Mouse (Mus musculus): Measurements from ENCODE around the gene Nit1. TPM values are rescaled to one million over a fixed set of nuclear protein-coding genes. Genes with fewer than 3 reads are reported as not detected.
A peak's percentile ranks its signal among the peaks of the same experiment; 100 is the strongest.
"Not testable (repeated sequence)": the region's sequence is repeated elsewhere in the genome, so short reads cannot be mapped to it uniquely, and the experiment has no call there.

The Nit1 gene
- polyA plus RNA-seq, 1 experiment from 2014 or later = 42.6 TPM

GRCm38 (mm10) chr1:171321415-171321814 lies 24.0 kb downstream of the Nit1 start:
- H3K36me3 ChIP-seq = no peaks in the 10 kb centered on the region
- H3K9me3 ChIP-seq = no peaks in the 10 kb centered on the region
- no peak for ATAC-seq (ENCODE audit: borderline replicate concordance, extremely low read depth, low FRiP score, low TSS enrichment)
- no peak overlapping the region for H3K4me2 ChIP-seq
- no peak overlapping the region for H3K27ac ChIP-seq
- no peaks in the 10 kb centered on the region for H3K27me3 ChIP-seq
- H3K9ac ChIP-seq = no peak overlapping the region
- no peak overlapping the region for H3K4me3 ChIP-seq
- no peaks in the 10 kb centered on the region for H3K4me1 ChIP-seq

- no peak overlapping the region for H3K27ac ChIP-seq
- H3K36me3 ChIP-seq = no peaks in the 10 kb centered on the region
- H3K4me1 ChIP-seq = no peaks in the 10 kb centered on the region
- no peaks in the 10 kb centered on the region for H3K27me3 ChIP-seq
- 25% methylated on average over 5 of the region's 5 CpGs for WGBS
- no peak for ATAC-seq (ENCODE audit: borderline replicate concordance, extremely low read depth, low FRiP score, low TSS enrichment)
- H3K4me2 ChIP-seq = no peak overlapping the region; the same call in 1 of the 2 replicates
- H3K9ac ChIP-seq = no peak overlapping the region
- H3K9me3 ChIP-seq = no peaks in the 10 kb centered on the region
- no peak overlapping the region for H3K4me3 ChIP-seq
These were observed 25.3 kb downstream of the Nit1 start for GRCm38 (mm10) chr1:171320151-171320550.

- no peaks in the 10 kb centered on the region for H3K4me1 ChIP-seq
- H3K27me3 ChIP-seq = no peaks in the 10 kb centered on the region
- H3K36me3 ChIP-seq = no peaks in the 10 kb centered on the region
- no peak overlapping the region; the same call in 1 of the 2 replicates for H3K4me2 ChIP-seq
- H3K9ac ChIP-seq = no peak overlapping the region
- ATAC-seq (ENCODE audit: borderline replicate concordance, extremely low read depth, low FRiP score, low TSS enrichment) = no peak
- H3K9me3 ChIP-seq = no peaks in the 10 kb centered on the region
- 23% methylated on average over 7 of the region's 7 CpGs for WGBS
- H3K4me3 ChIP-seq = no peak overlapping the region
- no peak overlapping the region for H3K27ac ChIP-seq
These were observed 25.7 kb downstream of the Nit1 start for GRCm38 (mm10) chr1:171319748-171320147.

- WGBS = 71% methylated on average over 2 of the region's 2 CpGs
- Histone ChIP-seq H3K4me1 (no peaks in the 10 kb centered on the region), H3K4me2 (no peak overlapping the region), H3K36me3 (no peaks in the 10 kb centered on the region), H3K27me3 (no peaks in the 10 kb centered on the region), H3K27ac (no peak overlapping the region), H3K4me3 (no peak overlapping the region), H3K9me3 (no peaks in the 10 kb centered on the region), H3K9ac (no peak overlapping the region)
- ATAC-seq (ENCODE audit: borderline replicate concordance, extremely low read depth, low FRiP score, low TSS enrichment) = no peak
These were observed 36.1 kb downstream of the Nit1 start for GRCm38 (mm10) chr1:171309321-171309720.

GRCm38 (mm10) chr1:171306157-171306556 lies 39.3 kb downstream of the Nit1 start:
- H3K36me3 ChIP-seq; H3K4me1 ChIP-seq; H3K27ac ChIP-seq; H3K9me3 ChIP-seq; H3K4me2 ChIP-seq; H3K9ac ChIP-seq; H3K27me3 ChIP-seq; H3K4me3 ChIP-seq; ATAC-seq (ENCODE audit: borderline replicate concordance, extremely low read depth, low FRiP score, low TSS enrichment): not testable (repeated sequence)
- 54% methylated on average over 5 of the region's 5 CpGs for WGBS

- no peak overlapping the region for H3K4me3 ChIP-seq
- WGBS = 62% methylated on average over 3 of the region's 3 CpGs
- no peak overlapping the region for H3K27ac ChIP-seq
- H3K4me1 ChIP-seq = peaks cover 7% of the 10 kb centered on the region; the same call in 1 of the 2 replicates
- ATAC-seq (ENCODE audit: borderline replicate concordance, extremely low read depth, low FRiP score, low TSS enrichment) = no peak
- no peaks in the 10 kb centered on the region for H3K36me3 ChIP-seq
- no peak overlapping the region for H3K4me2 ChIP-seq
- H3K9ac ChIP-seq = no peak overlapping the region
- no peaks in the 10 kb centered on the region; the same call in 1 of the 2 replicates for H3K27me3 ChIP-seq
- H3K9me3 ChIP-seq = no peaks in the 10 kb centered on the region
These were observed 47.2 kb downstream of the Nit1 start for GRCm38 (mm10) chr1:171298226-171298625.

GRCm38 (mm10) chr1:171295063-171295402 lies 50.4 kb downstream of the Nit1 start:
- peak; percentile 4; the same call in 1 of the 2 replicates for ATAC-seq (ENCODE audit: borderline replicate concordance, extremely low read depth, low FRiP score, low TSS enrichment)
- peaks cover under 1% of the 10 kb centered on the region; the same call in 1 of the 2 replicates for H3K36me3 ChIP-seq
- H3K4me1 ChIP-seq = peaks cover 9% of the 10 kb centered on the region; the same call in 1 of the 2 replicates
- H3K4me3 ChIP-seq = peak overlapping the region; percentile 74
- no peaks in the 10 kb centered on the region for H3K9me3 ChIP-seq
- peak overlapping the region; percentile 81 for H3K9ac ChIP-seq
- 13% methylated on average over 3 of the region's 3 CpGs for WGBS
- H3K27ac ChIP-seq = peak overlapping the region; percentile 95
- H3K27me3 ChIP-seq = no peaks in the 10 kb centered on the region; the same call in 1 of the 2 replicates
- H3K4me2 ChIP-seq = peak overlapping the region; percentile 70

GRCm38 (mm10) chr1:171294298-171295062 lies 51.0 kb downstream of the Nit1 start, which contains the start of gene Ufc1:
Gene Ufc1 (minus strand): TSS chr1:171295024.
- WGBS = under 1% methylated on average over 42 of the region's 42 CpGs
- Histone ChIP-seq H3K4me1 (peaks cover 9% of the 10 kb centered on the region; the same call in 1 of the 2 replicates), H3K27me3 (no peaks in the 10 kb centered on the region; the same call in 1 of the 2 replicates), H3K4me3 (peak within 1 kb of the TSS; percentile 74), H3K4me2 (peak within 1 kb of the TSS; percentile 70), H3K27ac (peak within 1 kb of the TSS; percentile 95), H3K9me3 (no peaks in the 10 kb centered on the region), H3K9ac (peak within 1 kb of the TSS; percentile 81), H3K36me3 (peaks cover 6% of the 10 kb centered on the region; the same call in 1 of the 2 replicates)
- ATAC-seq (ENCODE audit: borderline replicate concordance, extremely low read depth, low FRiP score, low TSS enrichment) = peak; percentile 86

GRCm38 (mm10) chr1:171293906-171294297 lies 51.5 kb downstream of the Nit1 start:
- WGBS = 15% methylated on average over 5 of the region's 5 CpGs
- Histone ChIP-seq H3K27me3 (no peaks in the 10 kb centered on the region; the same call in 1 of the 2 replicates), H3K27ac (peak overlapping the region; percentile 95), H3K9ac (peak overlapping the region; percentile 81), H3K4me3 (peak overlapping the region; percentile 74), H3K36me3 (peaks cover 12% of the 10 kb centered on the region), H3K4me1 (peaks cover 9% of the 10 kb centered on the region; the same call in 1 of the 2 replicates), H3K4me2 (peak overlapping the region; percentile 70), H3K9me3 (no peaks in the 10 kb centered on the region)
- no peak for ATAC-seq (ENCODE audit: borderline replicate concordance, extremely low read depth, low FRiP score, low TSS enrichment)

- no peak for ATAC-seq (ENCODE audit: borderline replicate concordance, extremely low read depth, low FRiP score, low TSS enrichment)
- no peaks in the 10 kb centered on the region; the same call in 1 of the 2 replicates for H3K27me3 ChIP-seq
- 65% methylated on average over 3 of the region's 3 CpGs for WGBS
- H3K4me3 ChIP-seq = peak overlapping the region; percentile 74
- H3K9ac ChIP-seq = no peak overlapping the region; the same call in 1 of the 2 replicates
- H3K9me3 ChIP-seq = no peaks in the 10 kb centered on the region
- H3K4me1 ChIP-seq = peaks cover 11% of the 10 kb centered on the region; the same call in 1 of the 2 replicates
- peak overlapping the region; percentile 70 for H3K4me2 ChIP-seq
- H3K27ac ChIP-seq = no peak overlapping the region
- H3K36me3 ChIP-seq = peaks cover 18% of the 10 kb centered on the region
These were observed 52.1 kb downstream of the Nit1 start for GRCm38 (mm10) chr1:171293351-171293750.

- Histone ChIP-seq H3K27ac (peak overlapping the region; percentile 57; the same call in 1 of the 2 replicates), H3K27me3 (no peaks in the 10 kb centered on the region), H3K4me1 (peaks cover 21% of the 10 kb centered on the region), H3K9ac (peak overlapping the region; percentile 41; the same call in 1 of the 2 replicates), H3K4me3 (peak overlapping the region; percentile 99), H3K36me3 (peaks cover 49% of the 10 kb centered on the region), H3K9me3 (no peaks in the 10 kb centered on the region), H3K4me2 (peak overlapping the region; percentile 69)
- WGBS = 64% methylated on average over 4 of the region's 4 CpGs
- no peak for ATAC-seq (ENCODE audit: borderline replicate concordance, extremely low read depth, low FRiP score, low TSS enrichment)
These were observed 57.1 kb downstream of the Nit1 start for GRCm38 (mm10) chr1:171288328-171288727.

Measured in lung, embryonic 15.5 days (tissue).